Mouse (Mus musculus): ENCODE measurements at regions not wholly inside any gene's neighbourhood (a gene's known extent, or its start where the extent isn't known, plus 50 kb on each side); places are given as distances from the start of the nearest gene placed in this dataset.
"Not testable (repeated sequence)": the region's sequence is repeated elsewhere in the genome, so short reads cannot be mapped to it uniquely, and the experiment has no call there.

DNA sequence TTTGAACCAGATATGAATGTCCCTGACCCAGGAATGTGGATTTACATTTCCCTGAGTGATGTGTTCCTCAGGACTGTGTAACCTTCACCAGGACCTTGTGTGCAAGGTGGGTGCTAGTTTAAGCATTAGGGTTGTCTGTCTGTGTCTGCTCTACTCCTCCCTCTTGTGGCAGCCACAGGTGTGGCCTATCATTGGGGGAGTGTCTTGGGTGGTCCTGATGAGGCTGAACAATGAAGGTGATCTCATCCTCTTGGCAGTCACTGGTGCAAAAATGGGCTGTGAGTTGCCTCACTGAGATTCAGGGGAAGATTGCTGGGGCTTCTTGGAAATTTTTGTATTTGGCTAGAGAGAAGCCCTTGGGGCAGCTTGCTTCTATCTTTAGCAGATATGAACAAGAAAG, 179.4 kb upstream of the Ube2e1 start:
- no peak for DNase-seq (ENCODE audit: low read depth, low spot score)

DNA sequence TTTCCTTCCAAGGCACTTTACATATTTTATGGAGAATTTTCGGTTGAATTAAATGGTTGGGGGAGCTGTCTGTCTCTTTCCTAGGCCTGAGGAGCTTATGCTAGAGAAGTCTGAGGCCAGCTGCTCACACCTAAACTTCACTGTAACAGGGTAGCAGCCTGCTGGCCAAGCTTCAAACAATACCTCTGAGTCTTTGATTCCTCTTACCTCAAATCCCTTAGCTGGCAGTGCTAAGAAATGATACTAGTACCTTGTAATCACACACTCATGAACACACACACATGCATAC, 176.6 kb upstream of the Ube2e1 start:
- no peak for DNase-seq (ENCODE audit: low read depth, low spot score)

DNA sequence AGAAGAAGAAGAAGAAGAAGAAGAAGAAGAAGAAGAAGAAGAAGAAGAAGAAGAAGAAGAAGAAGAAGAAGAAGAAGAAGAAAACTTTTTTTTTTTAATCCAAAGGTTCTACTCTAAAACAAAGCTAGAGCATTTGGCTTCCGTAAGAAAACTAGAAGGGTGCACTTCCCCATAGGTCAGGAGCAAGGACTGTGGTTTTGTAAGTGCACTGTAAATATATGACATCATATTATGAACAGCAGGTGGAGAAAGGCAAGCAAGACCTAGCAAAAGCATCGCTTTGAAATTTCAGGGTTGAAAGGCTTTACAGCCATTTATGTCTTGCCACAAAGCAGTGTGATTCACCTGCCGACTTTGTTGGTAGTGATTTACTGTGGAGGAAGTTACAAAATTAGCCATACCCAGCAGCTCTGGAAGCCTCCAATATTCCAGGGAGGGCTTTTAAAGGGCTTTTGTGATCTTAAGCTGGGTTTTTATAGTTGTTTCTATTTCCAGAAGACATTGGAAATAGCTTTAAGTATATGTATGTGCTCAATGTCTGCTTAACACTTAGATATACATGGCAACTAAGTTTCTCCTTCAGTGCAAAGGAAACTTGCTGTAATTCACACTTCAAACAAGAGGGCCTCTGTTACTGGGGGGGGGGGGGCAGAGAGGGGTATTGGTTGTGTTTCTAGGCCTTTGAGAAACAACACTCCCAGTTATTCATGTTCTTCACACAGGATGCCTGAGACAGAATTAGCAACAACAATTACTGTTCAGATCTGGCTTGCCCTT, 176.1 kb upstream of the Ube2e1 start:
- DNase-seq (ENCODE audit: low read depth, low spot score), result no peak

DNA sequence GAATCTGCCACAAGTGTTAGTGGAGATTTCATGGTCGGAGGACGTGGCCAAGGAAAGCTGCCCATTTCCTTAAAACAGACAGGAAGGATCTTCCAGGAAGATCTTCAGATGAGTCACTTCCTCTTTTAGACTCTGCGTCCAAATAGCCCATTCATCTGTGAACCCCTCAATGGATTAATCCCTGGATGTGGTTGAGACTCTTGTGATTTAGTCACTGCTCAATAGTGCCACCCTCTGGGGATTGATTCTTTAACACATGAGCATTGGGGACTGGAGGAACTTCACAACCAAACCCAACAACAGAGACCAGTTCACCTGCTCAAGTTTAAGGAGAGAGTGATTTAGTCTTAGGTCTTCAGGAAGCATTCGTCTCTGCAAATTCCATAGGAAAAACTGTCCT, 174.5 kb upstream of the Ube2e1 start:
- no peak for DNase-seq (ENCODE audit: low read depth, low spot score)

DNA sequence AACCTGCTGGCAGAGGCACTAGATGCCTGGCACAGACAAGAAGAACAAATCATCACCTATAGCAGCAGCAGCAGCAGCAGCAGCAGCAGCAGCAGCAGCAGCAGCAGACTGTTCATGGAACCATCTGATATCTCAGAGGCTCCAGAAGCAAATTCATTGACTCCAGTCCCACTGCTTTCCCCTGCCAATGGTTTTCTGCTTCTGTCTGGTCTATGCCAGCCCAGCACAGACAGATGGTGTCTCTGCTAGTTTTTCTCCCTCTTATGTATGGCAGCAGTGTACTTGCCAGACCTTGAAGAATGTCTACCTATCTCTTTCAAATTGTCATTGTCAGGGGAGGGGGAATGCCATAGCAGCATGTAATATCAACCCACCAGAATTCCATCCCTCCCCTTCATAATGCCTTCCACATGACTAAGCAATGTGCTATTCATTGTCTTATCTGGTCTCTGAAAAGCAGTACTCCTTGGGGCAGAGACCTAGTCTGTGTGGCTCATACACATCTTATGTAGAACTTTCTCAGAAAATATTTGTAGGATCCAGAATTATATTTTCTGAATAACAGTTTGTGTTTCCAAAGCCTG, 168.7 kb upstream of the Ube2e1 start:
- DNase-seq (ENCODE audit: low read depth, low spot score), result no peak

DNA sequence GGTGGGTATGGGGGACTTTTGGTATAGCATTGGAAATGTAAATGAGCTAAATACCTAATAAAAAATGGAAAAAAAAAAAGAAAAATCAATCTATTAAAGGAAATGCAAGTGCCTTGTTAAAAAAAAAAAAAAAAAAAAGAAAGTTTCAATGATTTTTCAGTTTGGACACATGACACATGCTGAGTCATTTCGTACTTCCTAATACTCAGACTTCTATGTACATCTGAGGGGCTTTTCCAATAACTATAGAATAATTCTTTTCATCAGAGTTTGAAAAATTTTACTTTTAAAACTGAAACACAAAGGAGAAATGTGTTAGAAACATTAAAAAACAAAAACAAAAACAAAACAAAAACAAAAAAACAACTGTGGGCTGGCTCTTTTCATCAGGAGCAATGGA, 162.4 kb upstream of the Ube2e1 start:
- no peak for DNase-seq (ENCODE audit: low read depth, low spot score)

DNA sequence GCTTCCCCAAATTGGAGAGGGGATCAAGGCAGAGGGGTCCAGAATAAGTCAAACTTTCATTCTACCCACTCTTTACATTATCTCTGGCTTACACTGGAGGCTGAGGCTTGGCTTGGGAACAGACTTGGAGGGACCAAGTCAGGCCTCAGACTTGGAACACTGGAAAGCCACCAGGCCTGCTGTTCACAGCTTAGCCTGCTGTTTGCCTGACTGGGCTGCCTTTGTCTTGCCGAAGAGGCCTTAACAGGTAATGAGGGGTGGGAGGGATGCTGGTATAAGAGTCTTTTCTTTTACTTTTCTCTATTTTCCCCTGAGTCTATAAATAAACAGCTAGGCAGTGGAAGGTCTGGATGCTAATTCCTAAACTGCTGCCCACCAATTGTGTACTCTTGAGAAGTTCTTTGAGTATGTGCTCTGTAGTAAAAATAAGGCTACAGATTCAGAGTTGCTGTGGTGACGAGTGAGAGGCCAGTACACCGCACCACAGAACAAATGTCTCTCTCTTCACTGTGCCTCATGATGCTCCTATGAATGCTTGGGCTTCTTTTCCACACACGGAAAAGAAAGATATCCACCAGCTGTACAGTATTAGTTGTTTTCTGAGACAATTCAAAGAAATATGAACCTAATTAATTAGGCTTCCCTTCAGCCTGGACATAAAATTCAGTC, 154.6 kb upstream of the Ube2e1 start:
- no peak for DNase-seq (ENCODE audit: low read depth, low spot score)

DNA sequence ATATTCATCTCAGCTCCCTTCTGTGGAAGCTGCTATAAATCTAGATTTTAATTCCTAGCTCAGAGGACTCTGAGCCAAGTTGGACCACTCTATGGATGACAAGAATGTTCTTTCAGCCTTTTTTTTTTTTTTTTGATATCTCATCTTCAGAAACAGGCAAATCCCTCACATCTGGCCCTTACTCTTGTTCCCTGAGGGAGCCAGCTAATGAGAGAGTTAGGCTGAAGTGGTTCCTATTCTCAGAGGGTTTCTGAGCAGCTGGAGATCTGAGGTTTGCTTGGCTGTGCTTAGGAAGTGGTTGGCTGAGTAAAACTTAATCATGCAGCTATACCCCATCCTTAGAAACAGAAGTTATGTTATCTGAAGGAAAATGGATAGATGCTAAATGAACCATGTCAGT, 153.9 kb upstream of the Ube2e1 start:
- no peak for DNase-seq (ENCODE audit: low read depth, low spot score)

DNA sequence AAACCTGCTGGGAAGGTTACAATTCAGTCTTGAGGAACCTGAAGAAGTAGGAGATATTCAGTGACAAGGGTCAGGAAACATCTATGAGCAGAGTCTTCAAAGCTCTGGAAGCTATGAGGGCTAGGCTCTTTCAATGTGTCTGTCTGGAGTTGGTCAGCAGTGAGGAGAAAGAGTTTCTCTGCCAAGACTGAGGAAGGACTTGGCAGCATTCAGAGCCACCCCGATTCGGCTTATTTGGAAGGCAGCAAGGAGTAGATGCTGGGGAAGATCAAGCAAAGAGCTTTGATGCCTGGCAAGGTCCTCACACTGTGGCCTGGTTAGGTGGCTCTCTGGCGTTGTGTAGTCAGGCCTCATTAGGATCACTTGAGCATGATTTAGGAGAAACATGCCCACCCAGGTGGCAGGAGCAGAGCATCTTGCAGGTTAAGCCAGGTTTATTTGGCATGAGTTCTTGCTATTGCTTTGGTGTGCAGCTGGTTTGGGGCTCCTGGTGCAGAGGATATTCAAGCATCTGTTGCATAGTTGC, 145.2 kb upstream of the Ube2e1 start:
- no peak for DNase-seq (ENCODE audit: low read depth, low spot score)

DNA sequence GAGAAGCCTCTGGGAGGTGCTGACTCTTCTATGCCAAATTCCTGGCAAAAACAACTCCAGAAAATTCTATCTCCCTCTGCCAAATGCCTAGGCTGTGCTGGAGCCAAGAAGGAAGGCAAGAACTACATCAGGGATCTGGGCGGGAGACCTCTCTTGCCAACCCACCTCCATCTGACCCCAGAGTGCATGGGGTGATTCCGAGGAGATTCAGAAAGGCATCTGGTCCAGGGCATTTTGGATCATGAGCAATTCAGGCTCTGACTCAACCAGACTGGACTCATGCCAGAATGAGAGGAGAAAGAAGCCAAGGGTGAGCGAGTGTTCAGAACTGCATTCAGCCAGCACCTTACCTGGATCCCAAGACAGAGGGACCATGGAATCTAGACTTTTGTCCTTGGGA, 137.0 kb upstream of the Ube2e1 start:
- no peak for DNase-seq (ENCODE audit: low read depth, low spot score)

DNA sequence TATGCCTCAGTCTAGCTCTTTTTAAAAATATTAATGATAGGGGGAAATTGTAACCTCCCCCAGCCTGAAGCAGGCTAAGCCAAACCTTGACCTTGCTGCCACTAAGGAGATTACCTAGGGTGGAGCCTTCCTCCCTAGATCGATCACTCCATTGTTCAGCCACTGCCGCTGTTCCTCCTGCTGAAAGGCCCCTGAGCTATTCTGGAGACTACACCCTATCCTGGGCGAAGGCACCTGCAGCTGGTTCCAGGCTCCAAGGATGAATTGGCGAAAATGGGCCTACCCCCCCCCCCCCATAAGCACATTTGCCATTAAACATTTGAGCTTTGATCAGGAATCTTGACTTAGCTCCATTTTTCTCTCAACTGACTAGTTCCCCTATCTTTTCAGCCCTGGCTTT, 135.2 kb upstream of the Ube2e1 start:
- not testable (repeated sequence) for DNase-seq (ENCODE audit: low read depth, low spot score)

DNA sequence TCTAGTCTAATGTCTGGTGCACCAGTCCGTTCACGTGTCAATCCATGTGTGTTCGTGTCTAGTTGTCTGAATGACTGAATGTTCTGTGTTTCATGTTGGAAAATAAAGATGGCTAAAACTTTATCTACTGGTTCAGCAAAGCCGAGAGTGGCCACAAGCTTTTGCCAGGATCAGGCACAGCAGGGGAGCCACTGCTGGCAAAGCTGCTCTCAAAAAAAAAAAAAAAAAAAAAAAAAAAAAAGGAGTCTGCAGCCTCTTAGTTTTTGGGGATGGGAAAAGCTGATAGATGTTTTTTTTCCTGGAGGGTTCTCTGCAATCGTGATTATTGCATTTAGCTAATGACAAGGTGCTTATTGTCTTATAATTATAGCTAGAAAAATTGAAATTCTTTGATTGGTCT, 132.5 kb upstream of the Ube2e1 start:
- not testable (repeated sequence) for DNase-seq (ENCODE audit: low read depth, low spot score)

DNA sequence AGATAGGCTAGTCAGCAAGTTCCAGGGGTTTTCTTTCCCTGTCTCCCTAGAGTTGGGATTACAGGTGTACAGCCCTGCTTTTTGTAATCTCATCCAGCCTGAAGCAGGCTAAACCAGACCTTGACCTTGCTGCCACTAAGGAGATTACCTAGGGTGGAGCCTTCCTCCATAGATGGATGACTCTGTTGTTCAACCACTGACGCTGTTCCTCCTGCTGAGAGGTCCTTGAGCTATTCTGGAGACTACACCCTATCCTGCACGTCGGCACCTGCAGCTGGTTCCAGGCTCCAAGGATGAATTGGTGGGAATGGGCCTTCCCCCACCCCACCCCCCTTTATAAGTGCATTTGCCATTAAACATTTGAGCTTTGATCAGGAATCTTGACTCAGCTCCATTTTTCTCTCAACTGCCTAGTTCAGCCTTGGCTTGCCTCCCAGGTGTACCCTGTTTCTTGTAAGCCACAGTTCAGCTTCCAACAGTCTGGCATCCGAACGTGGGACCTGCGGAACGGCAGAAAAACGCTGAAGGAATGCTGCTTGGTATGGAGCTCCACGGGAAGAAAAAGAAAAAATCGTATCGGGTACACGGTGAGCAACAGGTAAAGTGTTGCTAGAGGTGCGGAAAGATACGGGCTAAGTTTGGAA, 131.7 kb upstream of the Ube2e1 start:
- DNase-seq (ENCODE audit: low read depth, low spot score), result no peak

DNA sequence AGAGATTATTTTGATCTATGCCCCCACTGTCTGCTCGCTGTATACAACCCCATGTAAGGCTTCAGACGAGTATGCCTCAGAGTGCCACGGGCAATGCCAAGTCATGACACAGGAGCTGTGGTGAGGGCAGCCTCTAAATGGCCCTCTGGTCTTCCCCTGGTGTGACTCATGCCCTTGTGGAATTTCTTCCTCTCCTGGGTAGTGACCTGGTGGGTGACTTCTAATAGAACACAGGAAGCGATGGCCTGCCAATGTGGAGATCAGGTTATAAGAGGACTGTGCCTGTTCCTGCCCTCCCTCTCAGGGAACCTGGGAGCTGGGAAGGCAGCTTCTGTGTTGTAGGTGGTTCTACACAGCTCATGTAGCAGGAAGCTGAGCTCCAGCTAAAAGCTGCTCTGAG, 130.7 kb upstream of the Ube2e1 start:
- no peak for DNase-seq (ENCODE audit: low read depth, low spot score)

DNA sequence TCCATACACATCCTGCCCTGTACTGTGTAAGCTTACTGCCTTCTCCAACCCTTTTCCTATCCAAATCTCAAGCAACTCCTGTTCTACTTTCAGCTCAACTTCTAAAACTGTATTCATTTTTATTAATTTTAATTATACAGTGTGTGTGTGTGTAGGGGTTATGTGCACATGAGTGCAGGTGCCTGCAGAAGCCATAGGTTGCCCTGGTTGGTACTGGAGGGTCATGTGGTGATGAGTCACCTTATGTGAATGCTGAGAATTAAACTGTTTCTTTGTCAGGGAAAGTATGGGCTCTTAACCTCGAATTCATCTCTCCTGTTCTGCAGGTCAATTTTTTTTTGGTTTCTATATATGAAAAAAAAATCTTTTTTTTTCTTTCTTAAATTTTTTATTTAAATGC, 117.0 kb upstream of the Ube2e1 start:
- no peak for DNase-seq (ENCODE audit: low read depth, low spot score)

DNA sequence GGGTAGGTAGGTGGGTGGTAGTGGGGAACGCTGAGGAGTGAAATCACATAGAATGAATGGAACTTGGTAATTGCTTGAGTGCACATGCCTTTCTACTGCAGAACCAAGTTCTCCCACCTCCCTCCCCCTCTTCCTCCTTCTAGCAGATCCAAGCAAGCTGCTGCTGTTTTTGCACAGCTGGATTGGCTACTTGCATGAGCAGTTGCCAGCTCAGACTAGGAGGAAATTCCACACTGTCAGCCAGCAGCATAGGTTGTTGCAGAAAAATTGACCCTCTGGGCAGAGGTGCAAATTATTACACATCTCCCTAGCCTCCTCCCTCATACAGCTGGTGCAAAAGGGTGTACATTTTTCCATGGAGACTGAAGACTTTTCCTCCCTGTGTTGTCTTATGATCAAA, 112.8 kb upstream of the Ube2e1 start:
- no peak for DNase-seq (ENCODE audit: low read depth, low spot score)

DNA sequence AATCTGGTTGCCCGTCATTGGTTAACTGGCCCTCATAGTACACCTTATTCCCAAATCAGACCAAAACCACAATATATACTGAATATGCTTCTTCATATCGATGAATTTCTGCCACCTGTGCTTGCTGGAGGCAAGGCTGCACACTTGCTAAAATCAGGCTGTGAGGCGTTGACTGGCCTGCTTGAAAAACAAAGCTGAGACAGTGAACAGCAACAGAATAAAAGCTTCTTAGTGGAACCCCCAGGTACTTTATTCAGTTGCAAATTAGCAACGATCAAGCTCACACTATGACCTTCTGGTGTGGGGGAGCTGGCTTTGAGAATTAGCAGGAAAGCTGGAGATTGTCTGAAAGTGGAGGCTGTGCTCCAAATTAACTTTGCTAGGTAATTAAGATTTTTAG, 97.3 kb upstream of the Ube2e1 start:
- peak; percentile 50 for DNase-seq (ENCODE audit: low read depth, low spot score)

DNA sequence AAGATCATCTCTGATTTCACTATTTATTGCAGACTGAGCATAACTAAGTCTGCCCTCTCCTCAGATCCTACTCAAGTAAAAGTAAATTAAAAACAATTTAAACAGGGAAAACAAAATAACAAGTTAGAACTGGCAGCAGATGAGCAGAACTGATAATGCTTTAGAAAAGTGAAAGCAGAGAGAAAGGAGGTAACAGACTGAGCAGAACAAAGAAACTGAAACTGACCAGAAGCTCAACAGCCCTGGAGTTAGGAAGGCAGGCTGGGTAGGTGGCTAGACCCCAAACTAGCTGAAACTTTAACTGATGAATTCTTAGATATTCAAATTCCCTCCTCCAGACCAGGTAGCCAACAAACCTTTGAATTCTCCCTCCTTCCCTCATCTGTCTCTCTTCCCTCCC, 94.2 kb upstream of the Ube2e1 start:
- DNase-seq (ENCODE audit: low read depth, low spot score), result no peak

DNA sequence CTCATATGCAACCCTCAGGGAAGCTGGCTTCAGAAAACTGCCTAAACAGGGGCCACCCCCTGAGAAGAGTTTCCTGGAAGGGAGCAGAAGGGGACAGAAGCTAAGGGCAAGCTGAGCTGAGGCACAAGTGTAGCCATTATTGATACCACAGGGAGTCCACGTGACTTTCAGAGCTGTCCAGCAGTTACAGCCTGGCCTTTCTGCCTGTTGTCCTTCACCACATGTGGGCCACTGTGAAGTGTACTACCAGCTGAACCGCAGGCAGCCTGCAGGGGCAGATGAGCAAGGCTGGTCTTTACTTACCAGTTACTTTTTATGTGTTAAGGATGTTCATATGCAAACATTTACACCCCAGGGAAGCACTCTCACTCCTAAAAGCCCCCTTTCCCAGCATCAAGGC, 85.2 kb upstream of the Ube2e1 start:
- no peak for DNase-seq (ENCODE audit: low read depth, low spot score)

DNA sequence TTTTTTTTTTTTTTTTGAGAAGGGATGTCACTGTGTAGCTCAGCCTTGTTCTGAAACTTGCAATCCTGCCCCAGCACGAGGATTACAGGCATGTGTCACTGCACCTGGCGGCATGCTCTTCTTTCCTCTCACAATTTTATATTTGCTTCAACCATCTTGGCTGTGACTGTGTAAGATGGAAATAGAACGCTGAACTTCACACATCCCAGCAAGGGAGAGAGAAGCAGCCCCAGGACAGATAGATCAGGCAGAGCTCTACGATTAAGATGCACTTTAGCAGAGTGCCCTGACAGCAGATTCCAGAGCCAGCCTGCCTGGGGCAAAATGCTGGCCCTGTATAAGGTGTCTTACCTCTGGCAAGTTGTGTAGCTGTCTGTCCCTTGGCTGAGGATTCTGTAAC, 84.7 kb upstream of the Ube2e1 start:
- DNase-seq (ENCODE audit: low read depth, low spot score), result no peak

DNA sequence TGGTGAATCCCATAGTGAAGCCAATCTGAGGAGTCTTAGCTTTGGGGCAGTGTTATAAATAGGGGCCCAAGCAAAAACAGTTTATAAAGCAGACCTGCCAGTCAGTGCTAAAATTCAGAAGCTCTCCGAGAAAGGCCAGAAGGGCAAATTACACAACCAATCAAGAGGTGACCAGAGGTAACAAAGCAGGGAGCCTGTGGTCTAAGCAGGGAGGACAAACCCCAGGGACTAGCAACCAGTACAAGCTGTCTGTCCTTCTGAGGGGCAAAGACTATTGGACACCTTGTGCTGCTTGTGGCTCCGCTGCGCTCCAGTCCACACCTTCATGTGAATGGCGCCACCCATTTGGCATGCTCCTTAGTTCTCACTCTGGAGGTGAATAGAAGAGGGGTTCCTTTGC, 67.3 kb upstream of the Ube2e1 start:
- no peak for DNase-seq (ENCODE audit: low read depth, low spot score)

DNA sequence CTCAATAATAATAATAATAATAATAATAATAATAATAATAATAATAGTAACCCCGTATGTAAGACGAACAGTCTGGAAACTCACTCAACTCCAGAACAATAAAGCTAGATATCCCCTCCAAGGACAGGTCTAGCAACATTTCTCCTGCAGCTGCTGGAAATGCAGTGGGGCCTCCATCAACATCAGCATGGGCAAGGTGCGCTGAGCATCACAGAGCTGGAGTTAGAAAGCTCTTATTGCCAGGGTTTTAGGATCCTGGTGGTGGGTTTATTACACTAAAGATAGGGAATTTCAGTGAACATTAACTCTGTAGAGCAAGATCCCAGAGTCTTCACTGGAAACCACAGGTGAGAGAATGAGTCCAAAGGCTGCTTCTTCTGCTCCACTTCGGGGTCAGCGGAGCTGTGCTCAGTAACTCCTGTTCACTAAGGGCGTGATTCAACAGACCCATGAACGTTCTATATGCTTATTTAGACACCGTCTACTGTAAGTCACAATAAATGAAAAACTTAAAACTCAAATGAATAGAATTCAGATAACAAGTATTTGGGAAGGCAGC, 64.6 kb upstream of the Ube2e1 start:
- DNase-seq (ENCODE audit: low read depth, low spot score), result no peak

Measured in WW6 (cell line).